Mouse (Mus musculus) mouse embryonic stem cell (cell line): Measurements from ENCODE around the gene Zfp36l3.
"Not testable (repeated sequence)": the region's sequence is repeated elsewhere in the genome, so short reads cannot be mapped to it uniquely, and the experiment has no call there.

Source experiments
- in situ Hi-C, 2 experiments: fragments of 300-500 bp; cut with MboI; formaldehyde crosslinking; loops; 1 replicate in 1 of 2; 3 replicates in 1 of 2; pipeline ENCODE4 v1.14.3; 2019 to 2020; ENCODE audit warnings: low sequenced_read_pairs in 2 of 2, low pct_unique_long_range_greater_than_20kb in 1 of 2, mixed read lengths in 1 of 2; ENCODE audit not compliant: unreplicated experiment in 1 of 2

Gene Zfp36l3

DNA sequence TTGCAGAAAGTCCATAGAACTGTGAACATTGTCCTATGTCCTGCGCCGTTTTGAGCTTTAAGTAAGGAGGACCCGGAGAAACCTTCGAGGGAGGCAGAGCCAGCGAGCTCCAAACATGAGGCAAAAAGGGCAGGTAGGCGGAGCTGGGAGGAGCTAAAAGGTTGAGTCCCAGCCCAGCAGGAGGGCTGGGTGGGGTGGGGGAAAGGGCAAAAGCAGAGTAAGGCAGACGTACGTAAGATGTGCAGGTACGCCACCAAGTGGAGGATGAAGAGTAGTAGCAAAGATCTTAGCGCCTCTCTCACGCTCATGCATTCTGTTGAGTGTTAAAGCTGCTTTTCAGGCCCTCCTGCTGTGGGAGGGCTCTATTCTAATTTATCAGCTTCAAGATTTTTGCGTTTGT, at the start of gene Zfp36l3:
TSS of gene Zfp36l3 (minus strand) at position 119 of the 400 bp plus-strand sequence.
- in situ Hi-C loops: no loop called here

GRCm38 (mm10) chrX:53799074-53799473, 22.9 kb upstream of the Zfp36l3 start:
- in situ Hi-C loops: no loop called here

- in situ Hi-C loops: not testable (repeated sequence)
These were observed 21.3 kb upstream of the Zfp36l3 start, which contains the start of gene Xlr for GRCm38 (mm10) chrX:53797519-53797918. Gene Xlr (minus strand): TSS chrX:53797706.

DNA sequence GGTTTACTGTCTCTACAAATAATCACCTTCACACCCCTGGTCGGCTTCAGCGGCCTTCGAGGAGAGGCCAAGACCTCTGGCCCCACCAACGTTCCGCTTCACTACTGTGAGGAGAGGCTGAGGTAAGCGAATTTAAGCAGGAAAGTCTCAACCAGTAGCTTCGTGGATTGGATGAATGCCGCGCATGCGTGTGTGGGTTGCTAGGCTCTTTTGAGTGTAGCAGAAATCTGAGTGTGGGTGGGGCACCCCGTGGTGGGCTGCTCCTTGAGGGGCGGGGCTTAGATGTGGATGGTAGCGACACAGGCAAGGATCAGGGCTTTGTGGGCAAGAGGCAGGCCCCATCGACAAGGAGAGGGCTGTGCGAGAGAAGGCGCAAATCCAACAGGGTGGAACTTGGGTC, 18.5 kb downstream of the Zfp36l3 start, which contains the start of gene 1700013H16Rik:
TSS of gene 1700013H16Rik (minus strand) at position 96 of the 400 bp plus-strand sequence.
- in situ Hi-C loops: no loop called here

DNA sequence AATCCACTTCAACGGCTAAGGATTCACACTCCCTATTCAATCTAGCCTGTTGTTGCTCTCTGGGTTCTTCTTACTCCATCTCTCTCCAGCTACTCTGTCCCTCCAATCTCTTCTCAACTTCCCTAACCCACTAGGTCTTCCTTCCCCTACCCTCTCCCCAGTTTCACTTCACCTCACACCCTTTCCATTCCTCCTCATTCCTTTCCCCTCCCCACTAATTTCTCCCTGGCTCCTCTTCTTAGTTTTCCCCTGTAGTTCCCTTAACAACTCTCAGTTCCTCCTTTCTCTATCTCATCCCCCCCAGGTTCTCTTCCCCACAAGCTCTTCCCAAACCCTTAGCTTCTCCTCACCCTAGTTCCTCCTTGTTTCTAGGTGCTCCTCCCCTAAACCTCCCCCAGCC, 23.3 kb downstream of the Zfp36l3 start:
- in situ Hi-C loops: no loop called here

- in situ Hi-C loops: no loop called here
These were observed 47.2 kb downstream of the Zfp36l3 start for GRCm38 (mm10) chrX:53728967-53729366.

DNA sequence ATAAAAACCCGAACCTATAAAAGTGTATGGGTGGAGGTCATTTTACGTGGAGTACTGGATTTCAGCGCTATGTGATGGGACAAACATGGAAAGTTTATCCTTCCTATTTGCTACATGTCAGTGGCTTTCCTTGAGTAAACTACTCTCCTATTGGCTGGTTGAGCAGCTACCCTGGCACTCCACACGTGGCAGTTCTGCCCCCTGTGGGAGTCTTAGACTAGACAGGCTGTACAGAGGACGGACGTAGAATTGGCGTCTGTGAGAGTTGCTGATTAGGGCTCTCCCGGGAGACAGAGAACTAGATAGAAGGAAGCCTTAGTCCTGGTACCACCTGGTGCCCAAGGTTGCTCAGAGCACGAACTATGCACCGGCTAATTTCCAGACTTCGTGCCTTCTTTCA, 51.6 kb downstream of the Zfp36l3 start, which contains the start of gene 4930502E18Rik:
TSS of gene 4930502E18Rik (plus strand) at position 231 of the 400 bp plus-strand sequence.
- in situ Hi-C loops: no loop called here
